Mouse (Mus musculus): ENCODE data around the gene Pla2g12b. TPM values are rescaled to one million over a fixed set of nuclear protein-coding genes. Genes with fewer than 3 reads are reported as not detected.

Pla2g12b gene
- polyA plus RNA-seq, 1 experiment from 2014 or later, result 58.4 TPM

DNA sequence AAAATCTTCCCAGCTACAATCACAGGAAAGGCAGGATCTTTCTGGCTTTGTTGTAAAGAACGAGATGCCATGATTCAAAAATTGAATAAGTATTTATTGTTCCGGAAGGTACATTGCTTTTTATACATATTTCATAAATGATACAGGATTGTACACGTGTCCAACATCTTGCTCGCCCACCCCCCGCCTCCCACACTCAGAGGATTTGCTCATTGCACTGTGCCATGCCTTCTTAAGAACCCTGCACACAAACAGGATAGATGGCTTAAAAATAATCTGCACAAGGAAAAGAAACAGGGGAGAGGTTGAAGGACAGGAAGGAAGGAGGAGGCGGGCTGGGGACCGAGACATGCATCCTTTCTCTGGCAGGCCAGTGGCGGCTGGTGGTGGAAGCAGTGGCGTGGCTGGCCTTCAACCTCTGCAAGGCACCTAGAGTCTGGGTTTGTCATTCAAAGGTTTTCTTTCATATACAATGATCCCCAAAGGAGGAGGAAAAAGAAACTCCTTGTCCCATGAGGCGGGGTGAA, 43.5 kb downstream of the Pla2g12b start:
- Histone ChIP-seq H3K4me2 (ENCODE audit: low read depth, low read length) (no peak overlapping the region), H3K27me3 (ENCODE audit: insufficient read depth, low read length) (no peaks in the 10 kb centered on the region), H3K27ac (ENCODE audit: low read depth) (no peak overlapping the region), H3K9ac (replicated peaks) (no peak overlapping the region), H3K4me3 (ENCODE audit: low read depth, low read length) (no peak overlapping the region), H3K36me3 (replicated peaks; ENCODE audit: insufficient read depth, low read length) (peaks cover 13% of the 10 kb centered on the region; the same call in 1 of the 2 replicates), H3K9me3 (ENCODE audit: low read length) (no peaks in the 10 kb centered on the region), H3K4me1 (ENCODE audit: insufficient read depth) (peaks cover 12% of the 10 kb centered on the region)
- TF ChIP-seq CTCF (IDR thresholded peaks at IDR 0.05; ENCODE audit: low read depth), result no peak
- peak; percentile 46; the same call in 1 of the 2 replicates for TF ChIP-seq EP300 (IDR thresholded peaks at IDR 0.05; ENCODE audit: low read depth)
- ATAC-seq, result 0 out of 2 replicates have a peak, but pooled peaks have one; percentile 14
- 67% methylated on average over 10 of the region's 10 CpGs for WGBS (ENCODE audit: insufficient replicate concordance)
- DNase-seq, result no peak

DNA sequence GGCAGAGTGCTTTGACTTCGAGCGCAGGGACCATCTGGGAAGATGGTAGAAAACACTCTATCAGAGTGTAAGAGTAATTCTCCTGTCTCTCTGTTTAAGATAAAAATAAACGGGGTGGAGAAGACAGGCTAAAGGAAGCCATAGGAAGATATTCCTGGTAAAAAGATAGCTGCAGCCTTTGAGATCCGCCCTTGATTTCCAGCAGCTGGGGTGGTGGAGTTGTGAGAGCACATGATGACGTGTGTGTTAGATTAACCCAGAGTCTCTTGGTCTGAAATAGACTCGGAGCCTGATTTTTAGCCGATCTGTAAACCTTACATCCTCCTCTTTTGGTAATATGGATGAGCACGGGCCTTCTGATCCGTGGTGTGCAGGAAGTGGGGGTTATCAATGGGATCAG, 44.1 kb downstream of the Pla2g12b start:
- no peaks in the 10 kb centered on the region for H3K9me3 ChIP-seq (ENCODE audit: low read length)
- 63% methylated on average over 9 of the region's 9 CpGs for WGBS (ENCODE audit: insufficient replicate concordance)
- no peak overlapping the region for H3K9ac ChIP-seq (replicated peaks)
- peaks cover 13% of the 10 kb centered on the region; the same call in 1 of the 2 replicates for H3K36me3 ChIP-seq (replicated peaks; ENCODE audit: insufficient read depth, low read length)
- H3K4me2 ChIP-seq (ENCODE audit: low read depth, low read length), result no peak overlapping the region
- H3K4me1 ChIP-seq (ENCODE audit: insufficient read depth), result peaks cover 9% of the 10 kb centered on the region
- no peak for TF ChIP-seq CTCF (IDR thresholded peaks at IDR 0.05; ENCODE audit: low read depth)
- TF ChIP-seq EP300 (IDR thresholded peaks at IDR 0.05; ENCODE audit: low read depth), result no peak
- no peak overlapping the region for H3K4me3 ChIP-seq (ENCODE audit: low read depth, low read length)
- ATAC-seq, result no peak
- DNase-seq, result no peak
- peak overlapping the region; percentile 39; the same call in 1 of the 2 replicates for H3K27ac ChIP-seq (ENCODE audit: low read depth)
- H3K27me3 ChIP-seq (ENCODE audit: insufficient read depth, low read length), result no peaks in the 10 kb centered on the region

DNA sequence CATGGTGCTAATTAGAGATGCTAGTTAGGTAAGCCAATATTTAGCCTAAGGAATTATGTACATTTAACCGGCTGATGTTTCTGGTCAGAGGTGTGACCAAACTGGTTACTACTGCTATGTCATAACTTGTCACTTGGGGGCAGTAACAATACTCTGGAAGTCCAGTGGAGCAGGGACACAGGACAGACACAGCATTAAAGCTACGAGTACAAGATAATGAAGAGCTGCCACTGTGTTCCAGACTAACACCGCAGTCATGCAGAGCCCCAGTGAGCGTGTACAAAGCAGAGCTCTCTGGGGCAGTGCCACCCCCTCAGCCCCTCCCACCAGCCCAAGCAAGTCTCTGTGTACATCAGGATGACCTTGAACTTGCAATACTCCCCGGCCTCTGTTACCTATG, 48.4 kb downstream of the Pla2g12b start:
- ATAC-seq (peak; percentile 55), DNase-seq (no peak)
- H3K27ac ChIP-seq (ENCODE audit: low read depth), result no peak overlapping the region
- no peaks in the 10 kb centered on the region for H3K27me3 ChIP-seq (ENCODE audit: insufficient read depth, low read length)
- no peaks in the 10 kb centered on the region for H3K9me3 ChIP-seq (ENCODE audit: low read length)
- H3K4me1 ChIP-seq (ENCODE audit: insufficient read depth), result no peaks in the 10 kb centered on the region
- peaks cover 13% of the 10 kb centered on the region for H3K36me3 ChIP-seq (replicated peaks; ENCODE audit: insufficient read depth, low read length)
- TF ChIP-seq CTCF (IDR thresholded peaks at IDR 0.05; ENCODE audit: low read depth) (peak; percentile 74), EP300 (IDR thresholded peaks at IDR 0.05; ENCODE audit: low read depth) (no peak)
- 50% methylated on average over 5 of the region's 5 CpGs for WGBS (ENCODE audit: insufficient replicate concordance)
- no peak overlapping the region for H3K9ac ChIP-seq (replicated peaks)
- no peak overlapping the region for H3K4me3 ChIP-seq (ENCODE audit: low read depth, low read length)
- no peak overlapping the region for H3K4me2 ChIP-seq (ENCODE audit: low read depth, low read length)

DNA sequence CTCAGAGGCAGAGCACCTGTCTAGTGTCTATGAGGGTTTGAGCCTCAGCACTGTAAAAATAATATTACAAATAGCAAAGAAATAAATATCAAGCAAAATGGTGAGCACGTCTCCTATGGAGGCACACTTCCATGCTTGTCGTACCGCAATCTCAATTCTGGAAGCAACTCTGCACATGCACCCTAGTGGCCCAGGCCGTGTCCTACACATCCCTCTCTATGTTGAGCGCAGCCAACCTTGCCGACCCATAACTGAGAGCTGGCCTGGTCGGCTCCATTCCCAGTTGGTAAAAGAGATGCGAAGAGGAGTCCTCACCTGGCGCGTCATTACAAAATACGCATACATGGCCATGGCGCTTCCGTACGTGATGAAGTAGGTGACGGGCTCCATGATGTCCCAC, 51.2 kb downstream of the Pla2g12b start:
- no peak overlapping the region for H3K4me2 ChIP-seq (ENCODE audit: low read depth, low read length)
- peaks cover 9% of the 10 kb centered on the region for H3K36me3 ChIP-seq (replicated peaks; ENCODE audit: insufficient read depth, low read length)
- H3K4me3 ChIP-seq (ENCODE audit: low read depth, low read length), result no peak overlapping the region
- H3K9me3 ChIP-seq (ENCODE audit: low read length), result no peaks in the 10 kb centered on the region
- TF ChIP-seq CTCF (IDR thresholded peaks at IDR 0.05; ENCODE audit: low read depth) (no peak), EP300 (IDR thresholded peaks at IDR 0.05; ENCODE audit: low read depth) (no peak)
- no peak overlapping the region for H3K9ac ChIP-seq (replicated peaks)
- DNase-seq, result no peak
- 88% methylated on average over 15 of the region's 15 CpGs for WGBS (ENCODE audit: insufficient replicate concordance)
- no peaks in the 10 kb centered on the region for H3K27me3 ChIP-seq (ENCODE audit: insufficient read depth, low read length)
- H3K4me1 ChIP-seq (ENCODE audit: insufficient read depth), result no peaks in the 10 kb centered on the region
- H3K27ac ChIP-seq (ENCODE audit: low read depth), result no peak overlapping the region
- ATAC-seq, result no peak

- ATAC-seq, result no peak
- no peak for DNase-seq
Measured at GRCm38 (mm10) chr10:59459767-59460166, 56.3 kb downstream of the Pla2g12b start.

DNA sequence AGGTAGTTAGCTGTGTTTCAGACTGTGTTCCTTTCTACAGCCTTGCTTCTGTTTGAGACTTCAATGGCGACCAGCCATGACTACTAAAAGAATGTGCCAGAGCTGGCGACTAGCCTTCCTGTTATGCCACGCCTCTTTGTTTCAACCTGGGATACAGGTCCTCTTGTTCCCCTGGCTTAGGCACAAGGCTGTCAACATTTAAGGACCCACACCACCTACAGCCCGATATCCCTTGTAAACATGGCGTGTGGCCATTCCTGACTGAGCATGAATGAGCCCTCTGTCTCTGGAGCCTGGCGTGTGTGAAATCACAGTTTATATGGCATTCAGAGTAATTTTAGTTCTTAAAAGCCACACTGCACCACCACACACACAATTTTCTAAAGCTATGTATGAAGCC, 58.8 kb downstream of the Pla2g12b start:
- no peak for TF ChIP-seq EP300 (IDR thresholded peaks at IDR 0.05; ENCODE audit: low read depth)
- no peak for TF ChIP-seq CTCF (IDR thresholded peaks at IDR 0.05; ENCODE audit: low read depth)
- ATAC-seq (no peak), DNase-seq (no peak)
- no peaks in the 10 kb centered on the region for H3K9me3 ChIP-seq (ENCODE audit: low read length)
- WGBS (ENCODE audit: insufficient replicate concordance), result 91% methylated on average over 6 of the region's 6 CpGs
- no peak overlapping the region for H3K9ac ChIP-seq (replicated peaks)
- peaks cover 19% of the 10 kb centered on the region for H3K36me3 ChIP-seq (replicated peaks; ENCODE audit: insufficient read depth, low read length)
- no peaks in the 10 kb centered on the region for H3K27me3 ChIP-seq (ENCODE audit: insufficient read depth, low read length)
- H3K4me1 ChIP-seq (ENCODE audit: insufficient read depth), result no peaks in the 10 kb centered on the region
- H3K4me3 ChIP-seq (ENCODE audit: low read depth, low read length), result no peak overlapping the region
- no peak overlapping the region for H3K4me2 ChIP-seq (ENCODE audit: low read depth, low read length)
- H3K27ac ChIP-seq (ENCODE audit: low read depth), result no peak overlapping the region

More at GRCm38 (mm10) chr10:59459767-59460166, 56.3 kb downstream of the Pla2g12b start:
- no peak overlapping the region for H3K4me2 ChIP-seq (ENCODE audit: low read depth, low read length)
- no peak overlapping the region for H3K4me3 ChIP-seq (ENCODE audit: low read depth, low read length)
- H3K9me3 ChIP-seq (ENCODE audit: low read length), result no peaks in the 10 kb centered on the region
- 89% methylated on average over 12 of the region's 12 CpGs for WGBS (ENCODE audit: insufficient replicate concordance)
- H3K27me3 ChIP-seq (ENCODE audit: insufficient read depth, low read length), result no peaks in the 10 kb centered on the region
- peaks cover 5% of the 10 kb centered on the region; the same call in 1 of the 2 replicates for H3K36me3 ChIP-seq (replicated peaks; ENCODE audit: insufficient read depth, low read length)
- no peak overlapping the region for H3K9ac ChIP-seq (replicated peaks)
- H3K4me1 ChIP-seq (ENCODE audit: insufficient read depth), result no peaks in the 10 kb centered on the region
- H3K27ac ChIP-seq (ENCODE audit: low read depth), result no peak overlapping the region
- TF ChIP-seq EP300 (IDR thresholded peaks at IDR 0.05; ENCODE audit: low read depth) (no peak), CTCF (IDR thresholded peaks at IDR 0.05; ENCODE audit: low read depth) (no peak)
